Mouse (Mus musculus) small intestine, adult 2 months (tissue): ENCODE data around the gene Zfp872.

Experiments
- CTCF ChIP-seq: fragments of 200-500 bp; IDR thresholded peaks from 2 replicates; pipeline ENCODE4 v1.5.1; 2012; ENCODE audit warnings: low read depth, mild to moderate bottlenecking, control low read depth, inconsistent platforms, low read length, moderate library complexity, mixed read lengths; ENCODE audit not compliant: insufficient replicate concordance, insufficient read length; ENCODE audit errors: extremely low read depth
- POLR2A ChIP-seq: fragments of 200-500 bp; IDR thresholded peaks from 2 replicates; pipeline ENCODE4 v1.6.1; 2012; ENCODE audit warnings: low read depth, mild to moderate bottlenecking, control low read depth, inconsistent platforms, low read length, moderate library complexity

DNA sequence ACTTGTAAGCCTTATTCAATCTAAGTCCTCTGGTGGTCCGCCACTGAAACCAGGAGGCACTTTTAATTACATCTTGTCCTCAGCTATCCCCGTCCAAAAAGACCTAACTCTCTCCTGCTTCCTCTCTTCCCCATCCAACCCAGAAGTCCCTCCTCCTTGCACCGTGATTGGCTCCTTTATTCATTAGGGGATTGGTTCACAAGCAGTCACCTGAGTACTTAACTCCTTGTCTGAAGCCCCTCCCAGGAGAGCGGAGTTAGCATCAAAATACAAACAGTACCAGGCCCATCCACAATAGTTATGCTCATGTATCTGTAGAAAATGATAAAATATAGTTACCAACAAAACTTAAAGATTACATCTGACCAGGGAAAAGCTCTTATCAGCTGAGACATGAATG, 52.1 kb downstream of the Zfp872 start:
- TF ChIP-seq CTCF = no peak
- TF ChIP-seq POLR2A = no peak
